Mouse (Mus musculus) midbrain, postnatal 0 days (tissue): ENCODE results near the gene Fbxw7. TPM values are rescaled to one million over a fixed set of nuclear protein-coding genes. Genes with fewer than 3 reads are reported as not detected.

Source experiments
- ATAC-seq: fragments of 200-750 bp; cut with Nextera tagmentation; 2 replicates; pipeline ENCODE4 v1.8.0; 2017; ENCODE audit warnings: moderate number of reproducible peaks, mild to moderate bottlenecking, moderate TSS enrichment, moderate library complexity; ENCODE audit not compliant: low FRiP score
- DNase-seq: peaks from one replicate; pipeline ENCODE4 v3.0.0-alpha.2; 2015; ENCODE audit warnings: low spot score
- H3K27ac ChIP-seq: fragments of 300-500 bp; sonication (generic); 2 replicates; pipeline ENCODE4 v1.5.1; 2014; ENCODE audit warnings: low read depth, mild to moderate bottlenecking, low read length, mixed read lengths
- H3K27me3 ChIP-seq: fragments of 300-500 bp; sonication (generic); 2 replicates; pipeline ENCODE4 v1.6.1; 2014; ENCODE audit warnings: low read length, control low read depth, mixed read lengths; ENCODE audit not compliant: insufficient read depth
- H3K36me3 ChIP-seq: fragments of 300-500 bp; sonication (generic); 2 replicates; pipeline ENCODE4 v1.6.1; 2014; ENCODE audit warnings: low read length, control low read depth, mixed read lengths; ENCODE audit not compliant: insufficient read depth
- H3K4me1 ChIP-seq: fragments of 300-500 bp; sonication (generic); 2 replicates; pipeline ENCODE4 v1.6.1; 2014; ENCODE audit warnings: mild to moderate bottlenecking, control low read depth, antibody characterized with exemption, low read length, mixed read lengths; ENCODE audit not compliant: insufficient read depth
- H3K4me2 ChIP-seq: fragments of 300-500 bp; sonication (generic); 2 replicates; pipeline ENCODE4 v1.6.1; 2014; ENCODE audit warnings: low read depth, mild to moderate bottlenecking, low read length, mixed read lengths; ENCODE audit not compliant: poor library complexity, severe bottlenecking
- H3K4me3 ChIP-seq: fragments of 300-500 bp; sonication (generic); 2 replicates; pipeline ENCODE4 v1.5.1; 2014; ENCODE audit warnings: low read depth, mild to moderate bottlenecking, low read length, moderate library complexity
- H3K9ac ChIP-seq: fragments of 300-500 bp; sonication (generic); replicated peaks from 2 replicates; pipeline ENCODE4 v1.6.1; 2014; ENCODE audit warnings: mild to moderate bottlenecking, low read length, moderate library complexity, mixed read lengths; ENCODE audit not compliant: poor library complexity, severe bottlenecking
- H3K9me3 ChIP-seq: fragments of 300-500 bp; sonication (generic); 2 replicates; pipeline ENCODE4 v1.6.1; 2016; ENCODE audit warnings: low read length, control low read depth
- CTCF ChIP-seq: IDR thresholded peaks from 2 replicates; pipeline ENCODE4 v1.5.1; 2016; ENCODE audit warnings: antibody characterized with exemption, mild to moderate bottlenecking
- WGBS: fragments of 180-500 bp; shearing (Covaris S2); extraction: QIAGEN DNeasy Blood & Tissue Kit; methylation state at CpG from one replicate; pipeline ENCODE4 v1.1.7; 2014; 5-methylcytosine and 5-hydroxymethylcytosine counted together
- polyA plus RNA-seq: library from polyadenylated mRNA; unstranded; fragments of >200 nt; fragmentation: Nextera tagmentation; extraction: Ambion mirVana; gene quantifications from 2 replicates; pipeline ENCODE4 v1.2.1, GENCODE M21; 2015
- total RNA-seq: library from RNA; depleted of rRNA; stranded (reverse); fragments of >200 nt; gene quantifications from 2 replicates; pipeline ENCODE4 v1.2.3, GENCODE M21; 2014

The Fbxw7 gene
- total and polyA plus RNA-seq, 2 experiments from 2014 or later: 34.4 to 46.9 TPM

- Histone ChIP-seq H3K36me3 (no peaks in the 10 kb centered on the region), H3K27me3 (no peaks in the 10 kb centered on the region), H3K27ac (no peak overlapping the region), H3K4me2 (no peak overlapping the region), H3K4me3 (no peak overlapping the region), H3K4me1 (peaks cover 6% of the 10 kb centered on the region; the same call in 1 of the 2 replicates), H3K9ac (no peak overlapping the region), H3K9me3 (no peaks in the 10 kb centered on the region)
- 40% methylated on average over 2 of the region's 2 CpGs for WGBS
- DNase-seq: peak; percentile 73
- ATAC-seq: no peak
- peak; percentile 79 for TF ChIP-seq CTCF
These were observed 121.2 kb downstream of the Fbxw7 start for GRCm38 (mm10) chr3:84936252-84936651.

- no peak for ATAC-seq
- WGBS: 32% methylated on average over 5 of the region's 5 CpGs
- no peak overlapping the region for H3K4me2 ChIP-seq
- no peaks in the 10 kb centered on the region for H3K9me3 ChIP-seq
- H3K4me3 ChIP-seq: no peak overlapping the region
- no peak for TF ChIP-seq CTCF
- H3K27ac ChIP-seq: no peak overlapping the region
- no peaks in the 10 kb centered on the region for H3K27me3 ChIP-seq
- H3K9ac ChIP-seq: no peak overlapping the region
- H3K4me1 ChIP-seq: peaks cover 6% of the 10 kb centered on the region; the same call in 1 of the 2 replicates
- DNase-seq: no peak
- no peaks in the 10 kb centered on the region for H3K36me3 ChIP-seq
These were observed 121.9 kb downstream of the Fbxw7 start for GRCm38 (mm10) chr3:84936956-84937355.

- peak overlapping the region; percentile 20; the same call in 1 of the 2 replicates for H3K4me2 ChIP-seq
- ATAC-seq (no peak; the same call in 1 of the 2 replicates), DNase-seq (peak; percentile 62)
- H3K4me1 ChIP-seq: peaks cover 6% of the 10 kb centered on the region; the same call in 1 of the 2 replicates
- no peak overlapping the region for H3K4me3 ChIP-seq
- 19% methylated on average over 12 of the region's 12 CpGs for WGBS
- H3K9me3 ChIP-seq: no peaks in the 10 kb centered on the region
- no peak for TF ChIP-seq CTCF
- no peak overlapping the region for H3K27ac ChIP-seq
- no peaks in the 10 kb centered on the region for H3K36me3 ChIP-seq
- H3K27me3 ChIP-seq: no peaks in the 10 kb centered on the region
- peak overlapping the region; percentile 24; the same call in 1 of the 2 replicates for H3K9ac ChIP-seq
These were observed 122.6 kb downstream of the Fbxw7 start for GRCm38 (mm10) chr3:84937360-84938355.

DNA sequence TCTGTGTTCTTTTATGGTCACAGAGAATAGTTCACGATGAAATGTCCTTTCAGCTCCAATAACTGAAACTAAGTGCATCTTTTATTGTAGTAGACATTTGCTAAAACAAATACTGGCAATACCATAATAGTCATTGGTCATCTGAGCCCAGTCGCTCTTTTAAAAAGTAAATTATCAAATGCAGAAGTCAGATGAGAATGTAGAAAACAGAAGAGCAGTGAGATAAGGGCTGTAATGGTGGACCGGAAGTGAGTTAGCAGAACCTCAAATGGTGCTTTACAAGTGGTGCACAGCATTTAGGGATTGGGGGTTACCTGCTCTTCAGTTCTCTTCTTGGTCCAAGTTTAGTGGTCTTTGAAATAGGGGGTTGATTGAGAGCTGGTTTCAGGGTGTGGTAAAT, 129.9 kb downstream of the Fbxw7 start:
- Histone ChIP-seq H3K4me3 (no peak overlapping the region), H3K9me3 (no peaks in the 10 kb centered on the region), H3K27ac (no peak overlapping the region), H3K27me3 (no peaks in the 10 kb centered on the region), H3K36me3 (no peaks in the 10 kb centered on the region), H3K9ac (no peak overlapping the region), H3K4me2 (no peak overlapping the region), H3K4me1 (no peaks in the 10 kb centered on the region)
- 94% methylated on average over 3 of the region's 3 CpGs for WGBS
- ATAC-seq (no peak), DNase-seq (no peak)
- no peak for TF ChIP-seq CTCF

GRCm38 (mm10) chr3:84946381-84946780, 131.3 kb downstream of the Fbxw7 start:
- ATAC-seq: no peak
- Histone ChIP-seq H3K4me1 (peaks cover 3% of the 10 kb centered on the region; the same call in 1 of the 2 replicates), H3K36me3 (no peaks in the 10 kb centered on the region), H3K27me3 (no peaks in the 10 kb centered on the region), H3K27ac (no peak overlapping the region), H3K4me3 (no peak overlapping the region), H3K4me2 (no peak overlapping the region), H3K9ac (no peak overlapping the region), H3K9me3 (no peaks in the 10 kb centered on the region)
- DNase-seq: no peak
- 92% methylated on average over 1 of the region's 1 CpGs for WGBS
- no peak for TF ChIP-seq CTCF

- no peaks in the 10 kb centered on the region for H3K27me3 ChIP-seq
- peaks cover 6% of the 10 kb centered on the region; the same call in 1 of the 2 replicates for H3K4me1 ChIP-seq
- WGBS: 92% methylated on average over 4 of the region's 4 CpGs
- DNase-seq: no peak
- H3K36me3 ChIP-seq: no peaks in the 10 kb centered on the region
- no peak for ATAC-seq
- H3K4me2 ChIP-seq: no peak overlapping the region
- no peak overlapping the region for H3K27ac ChIP-seq
- H3K9ac ChIP-seq: no peak overlapping the region
- no peaks in the 10 kb centered on the region for H3K9me3 ChIP-seq
- H3K4me3 ChIP-seq: no peak overlapping the region
- TF ChIP-seq CTCF: no peak
These were observed 134.3 kb downstream of the Fbxw7 start for GRCm38 (mm10) chr3:84949387-84949786.
